10 mouse cellular contexts compared by ENCODE assay signal in the genomic region with DNA sequence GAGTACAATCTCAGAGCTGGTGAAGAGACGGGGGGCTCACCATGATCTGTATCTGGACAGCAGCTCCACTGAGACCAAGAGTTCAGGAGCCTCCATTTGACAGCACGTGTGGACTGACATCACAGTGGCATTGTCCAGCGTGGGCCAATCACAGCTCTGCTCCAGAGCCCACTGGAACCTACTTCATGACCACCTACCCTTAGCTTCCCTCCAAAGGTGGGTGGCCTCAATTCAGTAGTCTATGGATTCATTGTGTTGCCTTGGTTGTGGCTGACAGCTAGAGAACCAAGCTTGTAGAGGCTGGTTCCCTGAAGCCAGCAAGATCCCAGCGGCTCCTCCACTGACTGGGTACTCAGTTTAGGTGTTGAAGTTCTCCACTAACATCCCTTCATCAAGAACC. TPM values are rescaled to one million over a fixed set of nuclear protein-coding genes. Genes with fewer than 3 reads are reported as not detected.
DNase-seq lines count a peak whose midpoint lies in the region; ATAC-seq lines count a peak whose summit lies in the region.
"Had no signal": no experiment of that assay in that cellular context is flagged by ENCODE, and none has a peak within 500 bp of the region (broad histone marks: within the 10 kb centered on the region; RNA-seq: fewer than 3 reads in every experiment).

TSS of gene Rnf151 (minus strand) at position 121 of the 400 bp plus-strand sequence.
TSS of gene Rps2 (plus strand) at position 174 of the 400 bp plus-strand sequence.

- peaks cover 32% of the 10 kb centered on the region for H3K4me1 ChIP-seq in megakaryocyte, embryonic 14.5 days
- peaks cover 33% of the 10 kb centered on the region for H3K4me1 ChIP-seq in liver, embryonic 12.5 days

- H3K9ac ChIP-seq in liver, embryonic 12.5 days, result peak within 1 kb of the TSS; percentile 93

- WGBS in liver, embryonic 12.5 days (ENCODE audit: insufficient replicate concordance), result 67% methylated on average over 4 of the region's 4 CpGs

- peak; percentile 34 for DNase-seq in cerebellum, adult 9-11 months
- no peak for DNase-seq in cerebellum, adult 8-10 months
- peak; percentile 40 for DNase-seq in testis, postnatal 10 days (ENCODE audit: low spot score)
- no peak for DNase-seq in spleen, postnatal 14 days (ENCODE audit: low spot score in 2 of 2)
- no peak for DNase-seq in urinary bladder, postnatal 36 days (ENCODE audit: low spot score in 2 of 2)
- DNase-seq: adrenal gland, adult 2 months; gastrocnemius, postnatal 36 days had no signal

- no peaks in the 10 kb centered on the region for H3K27me3 ChIP-seq in megakaryocyte, embryonic 14.5 days (replicated peaks)
- H3K27me3 ChIP-seq in liver, embryonic 12.5 days (replicated peaks), result no peaks in the 10 kb centered on the region

- peak within 1 kb of the TSS; percentile 80 for H3K4me2 ChIP-seq in liver, embryonic 12.5 days

- H3K27ac ChIP-seq in liver, embryonic 12.5 days, result peak within 1 kb of the TSS; percentile 85

- H3K4me3 ChIP-seq in megakaryocyte, embryonic 14.5 days (replicated peaks), result peak within 1 kb of the TSS; percentile 70
- H3K4me3 ChIP-seq in liver, embryonic 12.5 days, result peak within 1 kb of the TSS; percentile 92

- H3K9me3 ChIP-seq in megakaryocyte, embryonic 14.5 days, result no peaks in the 10 kb centered on the region
- no peaks in the 10 kb centered on the region for H3K9me3 ChIP-seq in liver, embryonic 12.5 days (replicated peaks)

- H3K36me3 ChIP-seq in megakaryocyte, embryonic 14.5 days (replicated peaks; ENCODE audit: low read length), result peaks cover 52% of the 10 kb centered on the region
- peaks cover 59% of the 10 kb centered on the region for H3K36me3 ChIP-seq in liver, embryonic 12.5 days

- ATAC-seq in megakaryocyte, adult 5-6 weeks (ENCODE audit: poor library complexity, severe bottlenecking), result no peak
- ATAC-seq in liver, embryonic 12.5 days, result no peak

RNA-seq across cellular contexts. Expression of gene Rnf151, which starts in this region (rescaled TPM):
- 0.74 TPM in 1 of 2 replicates, not detected in the other for polyA plus RNA-seq in megakaryocyte, embryonic 14.5 days (2012; ENCODE audit: insufficient read depth, low replicate concordance)
- not detected in 2 replicates for total RNA-seq in megakaryocyte, adult 5-6 weeks (2015)
- not detected in 2 replicates for total RNA-seq in megakaryocyte, adult 5-6 weeks (2017)
- polyA plus RNA-seq in liver, embryonic 12.5 days (2016; fragmentation: Nextera tagmentation; extraction: Ambion mirVana), result 0.19 and 0.46 TPM in 2 replicates
- total RNA-seq: adrenal gland, adult 2 months; gastrocnemius, postnatal 36 days had no signal

RNA-seq across cellular contexts. Expression of gene Rps2, which starts in this region (rescaled TPM):
- 653 and 1,069 TPM in 2 replicates for polyA plus RNA-seq in megakaryocyte, embryonic 14.5 days (2012; ENCODE audit: insufficient read depth, low replicate concordance)
- total RNA-seq in megakaryocyte, adult 5-6 weeks (2015), result 2,172 and 2,303 TPM in 2 replicates
- 591 and 664 TPM in 2 replicates for total RNA-seq in megakaryocyte, adult 5-6 weeks (2017)
- polyA plus RNA-seq in liver, embryonic 12.5 days (2016; fragmentation: Nextera tagmentation; extraction: Ambion mirVana), result 1,444 and 1,454 TPM in 2 replicates

Comparison
In these comparisons a context has a peak if more than half of its experiments do, and no peak if none do; other contexts are left out.
1. DNase-seq: peak in cerebellum, adult 9-11 months (single experiment) and testis, postnatal 10 days (single experiment); none in cerebellum, adult 8-10 months (single experiment), spleen, postnatal 14 days (0 of 2) and urinary bladder, postnatal 36 days (0 of 2).